In the genomic region with DNA sequence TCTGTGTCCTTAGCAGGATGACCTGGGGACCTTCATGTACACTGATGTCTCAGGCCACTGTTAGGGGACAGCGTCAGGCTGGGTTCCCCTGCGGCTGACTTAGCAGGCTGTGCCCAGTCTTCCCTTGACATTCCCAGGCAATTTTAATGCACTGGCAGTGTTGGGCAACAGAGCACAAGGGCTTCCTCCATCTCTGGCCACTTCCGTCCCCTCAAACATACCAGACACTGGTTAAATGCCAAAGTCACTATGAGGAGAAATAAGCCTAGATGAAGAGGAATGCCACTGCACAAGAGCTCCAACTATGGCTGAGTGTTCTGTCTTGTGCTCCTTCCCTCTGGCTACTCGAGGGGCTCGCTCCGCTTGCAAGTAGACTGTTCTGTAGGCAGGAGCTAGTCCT, we compare ENCODE assay signal across 28 mouse cellular contexts. TPM values are rescaled to one million over a fixed set of nuclear protein-coding genes. Genes with fewer than 3 reads are reported as not detected.
DNase-seq lines count a peak whose midpoint lies in the region; ATAC-seq and TF ChIP-seq lines count a peak whose summit lies in the region.
"Had no signal": no experiment of that assay in that cellular context is flagged by ENCODE, and none has a peak within 500 bp of the region (broad histone marks: within the 10 kb centered on the region; RNA-seq: fewer than 3 reads in every experiment).

No protein-coding gene starts in this region.

- H3K9me3 ChIP-seq in lung, postnatal 0 days (ENCODE audit: low read length): no peaks in the 10 kb centered on the region
- no peaks in the 10 kb centered on the region for H3K9me3 ChIP-seq in intestine, embryonic 16.5 days (ENCODE audit: control insufficient read depth, low read length)
- H3K9me3 ChIP-seq: forebrain, embryonic 10.5 days; G1E; heart, embryonic 10.5 days; heart, embryonic 13.5 days; hindbrain, embryonic 12.5 days; hindbrain, embryonic 15.5 days had no signal

- H3K4me1 ChIP-seq in lung, postnatal 0 days (ENCODE audit: insufficient read depth, low read depth, low read length): peaks cover 10% of the 10 kb centered on the region; the same call in 1 of the 2 replicates
- H3K4me1 ChIP-seq in bone marrow macrophage, adult 2 months (ENCODE audit: control insufficient read depth, insufficient read depth, low read length): peaks cover 90% of the 10 kb centered on the region
- H3K4me1 ChIP-seq in intestine, embryonic 16.5 days (ENCODE audit: control insufficient read depth, insufficient read depth, low read length): no peaks in the 10 kb centered on the region

- H3K4me3 ChIP-seq in lung, postnatal 0 days (ENCODE audit: low read depth, low read length): no peak overlapping the region
- H3K4me3 ChIP-seq in bone marrow macrophage, adult 2 months (ENCODE audit: insufficient read depth, low read length): no peak overlapping the region
- no peak overlapping the region for H3K4me3 ChIP-seq in intestine, embryonic 16.5 days (ENCODE audit: low read length)
- H3K4me3 ChIP-seq: forebrain, embryonic 10.5 days; gastrocnemius, adult 2 months; heart, adult 2 months; heart, embryonic 10.5 days; heart, embryonic 13.5 days; hindbrain, embryonic 12.5 days; hindbrain, embryonic 15.5 days had no signal

- peak; percentile 26 to 44 for DNase-seq in lung, adult 18-20 months
- no peak for DNase-seq in lung, postnatal 14 days
- peak; percentile 73 for DNase-seq in lung, postnatal 0 days (ENCODE audit: low spot score)
- no peak for DNase-seq in lung, postnatal 10 days
- DNase-seq in right cerebral cortex, adult 18-20 months: no peak
- DNase-seq: adrenal gland, postnatal 14 days; B cell, adult 2 months; cerebellum, adult 11-12 months; cerebellum, adult 8-10 months; cerebellum, postnatal 10 days; cerebellum, postnatal 36 days; forebrain, postnatal 0 days; gastrocnemius, adult 2 months; gastrocnemius, postnatal 14 days; heart, adult 2 months; heart, postnatal 14 days had no signal

- H3K9ac ChIP-seq in lung, postnatal 0 days (replicated peaks; ENCODE audit: low read depth): no peak overlapping the region
- H3K9ac ChIP-seq in intestine, embryonic 16.5 days (ENCODE audit: low read depth, low read length): no peak overlapping the region
- H3K9ac ChIP-seq: forebrain, postnatal 0 days; heart, embryonic 13.5 days; hindbrain, embryonic 12.5 days; hindbrain, embryonic 15.5 days had no signal

- ATAC-seq in lung, postnatal 0 days: peak; percentile 34
- 0 out of 2 replicates have a peak, but pooled peaks have one; percentile 2 for ATAC-seq in granulocyte monocyte progenitor cell, adult 5-6 weeks (replicated peaks; ENCODE audit: poor library complexity, severe bottlenecking)
- no peak for ATAC-seq in intestine, embryonic 16.5 days
- ATAC-seq: forebrain, embryonic 14.5 days; forebrain, postnatal 0 days; Patski had no signal

- TF ChIP-seq EP300 in lung, postnatal 0 days (IDR thresholded peaks at IDR 0.05): 0 out of 2 replicates have a peak, but pooled peaks have one; percentile 17

- H3K27ac ChIP-seq in lung, postnatal 0 days (ENCODE audit: low read length): peak overlapping the region; percentile 33
- peak overlapping the region; percentile 72 for H3K27ac ChIP-seq in bone marrow macrophage, adult 2 months (ENCODE audit: insufficient read depth, low read depth, low read length)
- H3K27ac ChIP-seq in intestine, embryonic 16.5 days (ENCODE audit: low read length): no peak overlapping the region
- H3K27ac ChIP-seq: forebrain, embryonic 10.5 days; gastrocnemius, adult 2 months; heart, adult 2 months; heart, embryonic 10.5 days; heart, embryonic 13.5 days; hindbrain, embryonic 12.5 days; hindbrain, embryonic 15.5 days had no signal

- 60% methylated on average over 6 of the region's 6 CpGs for WGBS in lung, postnatal 0 days
- WGBS in intestine, embryonic 16.5 days: 92% methylated on average over 6 of the region's 6 CpGs

- no peak for TF ChIP-seq CTCF in lung, postnatal 0 days (IDR thresholded peaks at IDR 0.05)
- TF ChIP-seq CTCF in bone marrow macrophage, adult 2 months (IDR thresholded peaks at IDR 0.05; ENCODE audit: low read depth, low read length): no peak

- H3K27me3 ChIP-seq in lung, postnatal 0 days (replicated peaks; ENCODE audit: insufficient read depth, low read length): no peaks in the 10 kb centered on the region
- H3K27me3 ChIP-seq in intestine, embryonic 16.5 days (replicated peaks; ENCODE audit: control insufficient read depth, insufficient read depth, low read length): no peaks in the 10 kb centered on the region
- H3K27me3 ChIP-seq: CH12.LX; hindbrain, embryonic 12.5 days; hindbrain, embryonic 15.5 days had no signal

- no peak for TF ChIP-seq POLR2A in bone marrow macrophage, adult 2 months (IDR thresholded peaks at IDR 0.05; ENCODE audit: borderline replicate concordance, low read depth, low read length)

- no peak overlapping the region for H3K4me2 ChIP-seq in lung, postnatal 0 days (replicated peaks; ENCODE audit: low read depth, low read length)
- H3K4me2 ChIP-seq in intestine, embryonic 16.5 days (ENCODE audit: low read depth, low read length): no peak overlapping the region
- H3K4me2 ChIP-seq: heart, embryonic 13.5 days; hindbrain, embryonic 12.5 days; hindbrain, embryonic 15.5 days had no signal

- H3K36me3 ChIP-seq in lung, postnatal 0 days (ENCODE audit: insufficient read depth, low read length): no peaks in the 10 kb centered on the region
- no peaks in the 10 kb centered on the region for H3K36me3 ChIP-seq in intestine, embryonic 16.5 days (ENCODE audit: control insufficient read depth, insufficient read depth, low read length)
- H3K36me3 ChIP-seq: forebrain, embryonic 10.5 days; G1E; heart, embryonic 10.5 days; heart, embryonic 13.5 days; hindbrain, embryonic 12.5 days; hindbrain, embryonic 15.5 days had no signal

RNA-seq across cellular contexts. Expression of a gene that starts 8.2 kb away (rescaled TPM):
- 38.9 and 58.5 TPM in 2 replicates for polyA plus RNA-seq in lung, postnatal 0 days (2015; fragmentation: Nextera tagmentation; extraction: Ambion mirVana)
- polyA plus RNA-seq in bone marrow macrophage, adult 2 months (2012; ENCODE audit: insufficient read depth, insufficient read length, missing spikeins): 256 and 264 TPM in 2 replicates
- 56.7 and 73.7 TPM in 2 replicates for total RNA-seq in granulocyte monocyte progenitor cell, adult 5-6 weeks (2014; fragmentation: Nextera tagmentation)
- 29.6 and 35.3 TPM in 2 replicates for total RNA-seq in granulocyte monocyte progenitor cell, adult 5-6 weeks (2017)
- 10.7 and 11.0 TPM in 2 replicates for polyA plus RNA-seq in intestine, embryonic 16.5 days (2015; fragmentation: Nextera tagmentation; extraction: Ambion mirVana)
- total RNA-seq: G1E had no signal
- polyA plus RNA-seq: G1E had no signal

RNA-seq across cellular contexts. Expression of a gene that starts 42.7 kb away (rescaled TPM):
- 26.2 and 29.4 TPM in 2 replicates for polyA plus RNA-seq in lung, postnatal 0 days (2015; fragmentation: Nextera tagmentation; extraction: Ambion mirVana)
- polyA plus RNA-seq in bone marrow macrophage, adult 2 months (2012; ENCODE audit: insufficient read depth, insufficient read length, missing spikeins): 98.6 and 100 TPM in 2 replicates
- total RNA-seq in granulocyte monocyte progenitor cell, adult 5-6 weeks (2014; fragmentation: Nextera tagmentation): 55.0 and 74.2 TPM in 2 replicates
- 41.3 and 50.3 TPM in 2 replicates for total RNA-seq in granulocyte monocyte progenitor cell, adult 5-6 weeks (2017)
- polyA plus RNA-seq in intestine, embryonic 16.5 days (2015; fragmentation: Nextera tagmentation; extraction: Ambion mirVana): 4.7 and 17.1 TPM in 2 replicates

Comparison
In these comparisons a context has a peak if more than half of its experiments do, and no peak if none do; other contexts are left out.
1. DNase-seq: peak in lung, adult 18-20 months (2 of 2) and lung, postnatal 0 days (single experiment); none in lung, postnatal 14 days (single experiment), lung, postnatal 10 days (single experiment) and right cerebral cortex, adult 18-20 months (single experiment).